Mouse (Mus musculus) lung, embryonic 14.5 days (tissue): ENCODE data around the gene Olfr676. TPM values are rescaled to one million over a fixed set of nuclear protein-coding genes. Genes with fewer than 3 reads are reported as not detected.
"Not testable (repeated sequence)": the region's sequence is repeated elsewhere in the genome, so short reads cannot be mapped to it uniquely, and the experiment has no call there.

ENCODE experiments used
- ATAC-seq: fragments of 200-750 bp; cut with Nextera tagmentation; 2 replicates; pipeline ENCODE4 v1.8.0; 2017; ENCODE audit warnings: mild to moderate bottlenecking, moderate TSS enrichment, moderate library complexity; ENCODE audit not compliant: insufficient read depth
- DNase-seq: peaks from one replicate; pipeline ENCODE4 v3.0.0-alpha.2; 2015
- H3K27ac ChIP-seq: fragments of 300-500 bp; sonication (generic); 2 replicates; pipeline ENCODE4 v1.5.1; 2014; ENCODE audit warnings: low read depth, mild to moderate bottlenecking, moderate library complexity
- H3K27me3 ChIP-seq: fragments of 300-500 bp; sonication (generic); 2 replicates; pipeline ENCODE4 v1.6.1; 2014; ENCODE audit warnings: low read length, control low read depth; ENCODE audit not compliant: insufficient read depth
- H3K36me3 ChIP-seq: fragments of 300-500 bp; sonication (generic); 2 replicates; pipeline ENCODE4 v1.6.1; 2014; ENCODE audit warnings: control low read depth; ENCODE audit not compliant: insufficient read depth
- H3K4me1 ChIP-seq: fragments of 300-500 bp; sonication (generic); 2 replicates; pipeline ENCODE4 v1.6.1; 2014; ENCODE audit warnings: antibody characterized with exemption, control low read depth; ENCODE audit not compliant: insufficient read depth
- H3K4me2 ChIP-seq: fragments of 300-500 bp; sonication (generic); 2 replicates; pipeline ENCODE4 v1.6.1; 2014; ENCODE audit warnings: mild to moderate bottlenecking
- H3K4me3 ChIP-seq: fragments of 300-500 bp; sonication (generic); 2 replicates; pipeline ENCODE4 v1.5.1; 2014; ENCODE audit warnings: low read depth, low read length
- H3K9ac ChIP-seq: fragments of 300-500 bp; sonication (generic); 2 replicates; pipeline ENCODE4 v1.6.1; 2014
- H3K9me3 ChIP-seq: fragments of 300-500 bp; sonication (generic); 2 replicates; pipeline ENCODE4 v1.6.1; 2016; ENCODE audit warnings: low read depth, low read length, control low read depth
- CTCF ChIP-seq: IDR thresholded peaks from 2 replicates; pipeline ENCODE4 v1.5.1; 2016; ENCODE audit warnings: antibody characterized with exemption, low read depth
- WGBS: fragments of 180-500 bp; shearing (Covaris S2); extraction: QIAGEN DNeasy Blood & Tissue Kit; methylation state at CpG from one replicate; pipeline ENCODE4 v1.1.7; 2014; 5-methylcytosine and 5-hydroxymethylcytosine counted together
- polyA plus RNA-seq: library from polyadenylated mRNA; unstranded; fragments of >200 nt; fragmentation: Nextera tagmentation; extraction: Ambion mirVana; gene quantifications from 2 replicates; pipeline ENCODE4 v1.2.1, GENCODE M21; 2014

Gene Olfr676
- not detected in 2 replicates for polyA plus RNA-seq

GRCm38 (mm10) chr7:105032398-105032797 lies at the start of gene Olfr676:
TSS of gene Olfr676 (plus strand) at chr7:105032698.
- ATAC-seq (no peak), DNase-seq (no peak)
- Histone ChIP-seq H3K4me3 (no peak within 1 kb of the TSS), H3K36me3 (no peaks in the 10 kb centered on the region), H3K9me3 (no peaks in the 10 kb centered on the region), H3K4me1 (no peaks in the 10 kb centered on the region), H3K27me3 (no peaks in the 10 kb centered on the region), H3K4me2 (no peak within 1 kb of the TSS), H3K9ac (no peak within 1 kb of the TSS), H3K27ac (no peak within 1 kb of the TSS)
- no peak for TF ChIP-seq CTCF

DNA sequence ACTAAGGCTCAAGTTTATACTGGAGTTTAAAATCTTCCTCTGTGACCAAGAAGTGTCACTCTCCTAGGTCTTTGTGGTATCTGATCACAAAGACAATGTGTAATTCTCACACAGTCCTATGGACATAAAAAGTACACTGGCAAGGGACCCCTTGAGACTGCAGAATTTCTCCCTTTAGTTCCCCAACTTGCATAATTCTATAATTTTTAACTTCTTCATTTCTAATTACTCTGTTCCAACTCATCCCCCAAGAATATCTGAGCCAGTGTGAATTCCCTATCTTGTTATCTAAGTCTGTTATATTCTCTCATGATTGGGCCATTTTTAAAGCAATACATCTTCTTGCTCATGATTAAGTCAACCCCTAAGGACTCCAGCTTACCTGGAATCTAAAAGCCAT lies 30.6 kb upstream of the Olfr676 start, which contains the start of gene Olfr672:
TSS of gene Olfr672 (minus strand) at position 101 of the 400 bp plus-strand sequence.
- no peak within 1 kb of the TSS for H3K4me3 ChIP-seq

DNA sequence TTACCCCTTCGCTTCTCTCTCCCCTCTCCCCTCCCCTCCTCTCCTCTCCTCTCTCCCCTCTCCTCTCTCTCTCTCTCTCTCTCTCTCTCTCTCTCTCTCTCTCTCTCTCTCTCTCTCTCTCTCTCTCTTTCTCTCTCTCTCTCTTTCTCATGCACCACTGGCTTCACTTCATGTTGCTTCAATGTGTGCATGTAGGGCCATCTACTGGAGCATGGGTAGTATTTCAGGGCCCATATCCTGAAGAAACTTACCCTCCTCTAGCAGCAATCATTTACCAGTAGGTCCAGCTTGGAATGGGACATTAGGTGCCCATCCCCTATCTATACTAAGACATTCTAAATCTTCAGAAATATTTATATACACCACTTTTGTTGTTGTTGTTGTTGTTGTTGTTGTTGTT lies 10.0 kb upstream of the Olfr676 start:
- no peak overlapping the region for H3K4me3 ChIP-seq
- no peak for TF ChIP-seq CTCF
- H3K9ac ChIP-seq: no peak overlapping the region
- H3K4me1 ChIP-seq: no peaks in the 10 kb centered on the region
- no peak overlapping the region for H3K27ac ChIP-seq
- 64% methylated on average over 1 of the region's 1 CpGs for WGBS
- H3K9me3 ChIP-seq: no peaks in the 10 kb centered on the region
- ATAC-seq (no peak), DNase-seq (no peak)
- H3K27me3 ChIP-seq: no peaks in the 10 kb centered on the region
- no peaks in the 10 kb centered on the region for H3K36me3 ChIP-seq
- no peak overlapping the region for H3K4me2 ChIP-seq

More for the DNA sequence above, 30.6 kb upstream of the Olfr676 start, which contains the start of gene Olfr672:
- Histone ChIP-seq H3K27me3 (no peaks in the 10 kb centered on the region), H3K27ac (no peak within 1 kb of the TSS), H3K9me3 (no peaks in the 10 kb centered on the region), H3K4me1 (no peaks in the 10 kb centered on the region), H3K9ac (no peak within 1 kb of the TSS), H3K4me2 (no peak within 1 kb of the TSS), H3K36me3 (no peaks in the 10 kb centered on the region)
- DNase-seq (no peak), ATAC-seq (no peak)
- no peak for TF ChIP-seq CTCF

- Histone ChIP-seq H3K27me3 (no peaks in the 10 kb centered on the region), H3K9ac (no peak within 1 kb of the TSS), H3K4me1 (no peaks in the 10 kb centered on the region), H3K36me3 (no peaks in the 10 kb centered on the region), H3K9me3 (no peaks in the 10 kb centered on the region), H3K27ac (no peak within 1 kb of the TSS), H3K4me2 (no peak within 1 kb of the TSS), H3K4me3 (no peak within 1 kb of the TSS)
- WGBS: 64% methylated on average over 1 of the region's 1 CpGs
- no peak for DNase-seq
- TF ChIP-seq CTCF: no peak
- no peak for ATAC-seq
Observed at GRCm38 (mm10) chr7:105028360-105028759, 4.1 kb upstream of the Olfr676 start, which contains the start of gene Olfr675. TSS of gene Olfr675 (minus strand) at chr7:105028460.

- not testable (repeated sequence) for ATAC-seq, H3K9me3 ChIP-seq, H3K27ac ChIP-seq, H3K4me3 ChIP-seq, H3K4me1 ChIP-seq, H3K36me3 ChIP-seq, H3K27me3 ChIP-seq, H3K9ac ChIP-seq, H3K4me2 ChIP-seq
- 51% methylated on average over 5 of the region's 5 CpGs for WGBS
- DNase-seq: peak; percentile 15
Observed at GRCm38 (mm10) chr7:105033836-105034235, 1.3 kb downstream of the Olfr676 start.

GRCm38 (mm10) chr7:105058951-105059350 lies 26.5 kb downstream of the Olfr676 start:
- Histone ChIP-seq H3K9ac (no peak overlapping the region), H3K27ac (no peak overlapping the region), H3K9me3 (no peaks in the 10 kb centered on the region), H3K4me1 (no peaks in the 10 kb centered on the region), H3K36me3 (no peaks in the 10 kb centered on the region), H3K27me3 (no peaks in the 10 kb centered on the region), H3K4me2 (no peak overlapping the region), H3K4me3 (no peak overlapping the region)
- ATAC-seq (no peak), DNase-seq (peak; percentile 0)
- TF ChIP-seq CTCF: no peak

DNA sequence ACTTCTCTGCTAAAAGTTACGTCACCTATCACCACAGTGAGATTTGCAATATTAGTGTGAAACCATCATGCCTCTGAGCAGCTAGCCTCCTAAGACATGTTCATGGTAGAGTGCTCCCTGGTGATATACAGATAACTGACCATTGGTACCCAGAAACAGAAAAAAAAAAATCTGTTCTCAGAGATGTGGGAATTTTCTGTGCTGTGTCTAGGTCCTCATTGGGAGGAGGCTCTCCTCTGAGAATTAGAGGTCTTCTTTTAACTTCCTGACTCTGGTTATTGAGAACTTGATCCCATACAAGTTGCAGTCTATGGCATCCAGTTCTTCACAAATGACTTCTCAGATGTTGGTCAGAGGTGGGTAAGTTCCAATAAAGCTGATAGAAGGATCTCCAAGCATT lies 31.7 kb downstream of the Olfr676 start, which contains the start of gene Olfr678:
TSS of gene Olfr678 (plus strand) at position 301 of the 400 bp plus-strand sequence.
- H3K4me1 ChIP-seq: no peaks in the 10 kb centered on the region
- no peak within 1 kb of the TSS for H3K4me2 ChIP-seq
- no peaks in the 10 kb centered on the region for H3K36me3 ChIP-seq
- H3K4me3 ChIP-seq: no peak within 1 kb of the TSS
- H3K9ac ChIP-seq: no peak within 1 kb of the TSS
- no peaks in the 10 kb centered on the region for H3K9me3 ChIP-seq
- H3K27ac ChIP-seq: no peak within 1 kb of the TSS
- DNase-seq (no peak), ATAC-seq (no peak)
- no peaks in the 10 kb centered on the region for H3K27me3 ChIP-seq
- no peak for TF ChIP-seq CTCF
- 87% methylated on average over 1 of the region's 1 CpGs for WGBS

- Histone ChIP-seq H3K4me2 (no peak within 1 kb of the TSS), H3K9ac (no peak within 1 kb of the TSS), H3K27ac (no peak within 1 kb of the TSS), H3K4me3 (no peak within 1 kb of the TSS), H3K4me1 (no peaks in the 10 kb centered on the region), H3K36me3 (no peaks in the 10 kb centered on the region), H3K9me3 (no peaks in the 10 kb centered on the region), H3K27me3 (no peaks in the 10 kb centered on the region)
- ATAC-seq: no peak
- DNase-seq: no peak
- 35% methylated on average over 1 of the region's 1 CpGs for WGBS
- TF ChIP-seq CTCF: no peak
Observed at GRCm38 (mm10) chr7:105080905-105081304, 48.4 kb downstream of the Olfr676 start, which contains the start of gene Olfr679. TSS of gene Olfr679 (plus strand) at chr7:105081205.

Other genes with a start within 250 kb of the Olfr676 start
- gene Usp17lb, start 190.1 kb upstream of the Olfr676 start, polyA plus RNA-seq: not detected in 2 replicates
- not detected in 2 replicates for gene Usp17la, start 175.7 kb upstream of the Olfr676 start, polyA plus RNA-seq
- not detected in 2 replicates for gene Olfr665, start 154.7 kb upstream of the Olfr676 start, polyA plus RNA-seq
- not detected in 2 replicates for gene Olfr666, start 136.7 kb upstream of the Olfr676 start, polyA plus RNA-seq
- gene Olfr667, start 111.2 kb upstream of the Olfr676 start, polyA plus RNA-seq: not detected in 2 replicates
- not detected in 2 replicates for gene Olfr668, start 104.6 kb upstream of the Olfr676 start, polyA plus RNA-seq
- gene Olfr669, start 98.5 kb upstream of the Olfr676 start, polyA plus RNA-seq: not detected in 2 replicates
- gene Olfr670, start 70.1 kb upstream of the Olfr676 start, polyA plus RNA-seq: not detected in 2 replicates
- gene Olfr671, start 53.6 kb upstream of the Olfr676 start, polyA plus RNA-seq: not detected in 2 replicates
- gene Olfr672, start 30.7 kb upstream of the Olfr676 start, polyA plus RNA-seq: not detected in 2 replicates
- not detected in 2 replicates for gene Olfr675, start 4.2 kb upstream of the Olfr676 start, polyA plus RNA-seq
- gene Olfr677, start 18.7 kb downstream of the Olfr676 start, polyA plus RNA-seq: not detected in 2 replicates
- gene Olfr678, start 31.8 kb downstream of the Olfr676 start, polyA plus RNA-seq: not detected in 2 replicates
- gene Olfr679, start 48.5 kb downstream of the Olfr676 start, polyA plus RNA-seq: not detected in 2 replicates
- gene Olfr680-ps1, start 60.1 kb downstream of the Olfr676 start, polyA plus RNA-seq: not detected in 2 replicates
- not detected in 2 replicates for gene Olfr681, start 84.1 kb downstream of the Olfr676 start, polyA plus RNA-seq
- gene Olfr683, start 114.3 kb downstream of the Olfr676 start, polyA plus RNA-seq: not detected in 2 replicates
- gene Olfr684, start 131.0 kb downstream of the Olfr676 start, polyA plus RNA-seq: not detected in 2 replicates
- not detected in 2 replicates for gene Olfr685, start 153.3 kb downstream of the Olfr676 start, polyA plus RNA-seq
- gene Olfr686, start 174.8 kb downstream of the Olfr676 start, polyA plus RNA-seq: not detected in 2 replicates